Mouse (Mus musculus) cerebellum, adult (tissue): ENCODE data around the gene Pum3.

Experiments used
- ATAC-seq: cut with Nextera tagmentation; 2 replicates; pipeline ENCODE4 v1.9.2; 2017; ENCODE audit warnings: mild to moderate bottlenecking, moderate library complexity, mixed read lengths; ENCODE audit not compliant: insufficient number of reproducible peaks, low FRiP score, low TSS enrichment

Gene Pum3

GRCm38 (mm10) chr19:27429745-27430251 is at the start of gene Pum3:
Gene Pum3, minus strand, starts transcription at chr19:27429825.
- peak; percentile 97 for ATAC-seq

- peak; percentile 82 for ATAC-seq
Observed at GRCm38 (mm10) chr19:27466691-27467090, 37.1 kb upstream of the Pum3 start.

- ATAC-seq: no peak
Observed at GRCm38 (mm10) chr19:27462656-27463055, 33.0 kb upstream of the Pum3 start.

DNA sequence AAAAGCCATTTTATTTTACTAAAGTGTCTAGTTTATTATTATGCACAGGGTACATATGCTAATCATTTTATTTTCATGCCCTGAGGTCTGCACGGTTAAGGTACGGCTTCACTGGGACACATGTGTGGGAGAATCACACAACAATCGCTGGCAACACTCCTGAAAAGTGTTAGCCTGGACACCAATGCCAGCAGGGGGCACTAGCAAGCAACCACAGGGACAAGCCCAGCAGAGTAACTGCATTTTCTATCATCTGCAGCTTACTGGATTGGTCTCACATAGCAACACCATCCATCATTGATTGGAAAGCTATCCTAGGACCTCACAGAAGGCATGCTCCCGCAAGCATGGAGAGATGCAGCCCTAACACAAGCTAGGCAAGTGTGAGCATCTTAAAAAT is 20.8 kb upstream of the Pum3 start:
- ATAC-seq: no peak

DNA sequence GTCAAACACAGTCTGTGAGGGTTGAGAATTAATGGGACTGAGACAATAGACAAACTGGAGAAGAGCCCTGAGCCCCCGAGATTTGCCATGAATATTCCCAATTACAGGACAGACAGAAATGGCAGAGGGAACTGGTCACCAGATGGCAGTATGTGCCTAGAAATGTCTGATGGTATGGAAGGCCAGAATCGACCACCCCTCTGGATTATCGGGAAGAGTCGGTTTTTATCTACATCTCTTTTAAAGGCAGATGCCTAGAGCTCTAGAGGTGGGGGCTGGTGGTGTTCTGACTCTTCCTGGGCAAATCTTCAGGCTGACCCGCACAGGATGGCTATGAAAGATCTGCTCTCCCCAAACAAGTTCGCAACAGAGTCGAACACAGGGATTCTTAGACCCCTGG is 17.9 kb upstream of the Pum3 start:
- ATAC-seq: no peak

DNA sequence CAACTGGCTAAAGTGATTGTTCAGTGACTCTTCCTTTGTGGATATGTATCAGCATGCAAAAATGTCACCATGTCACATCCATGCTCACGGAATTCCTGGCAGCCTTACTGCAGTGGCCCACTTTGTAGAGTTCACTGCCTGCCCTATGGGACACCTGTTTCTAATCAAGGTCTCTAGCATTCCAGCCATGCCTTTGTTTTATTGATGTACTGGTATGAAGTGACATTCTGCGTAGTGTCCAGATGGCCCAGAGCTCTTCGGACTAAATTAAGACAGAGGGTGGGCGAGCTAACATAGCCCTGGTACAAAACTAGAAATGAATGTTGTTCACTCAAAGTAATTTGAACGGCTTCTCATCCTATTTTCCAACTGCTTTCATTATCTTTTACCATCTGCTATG is 11.5 kb upstream of the Pum3 start:
- ATAC-seq: no peak

DNA sequence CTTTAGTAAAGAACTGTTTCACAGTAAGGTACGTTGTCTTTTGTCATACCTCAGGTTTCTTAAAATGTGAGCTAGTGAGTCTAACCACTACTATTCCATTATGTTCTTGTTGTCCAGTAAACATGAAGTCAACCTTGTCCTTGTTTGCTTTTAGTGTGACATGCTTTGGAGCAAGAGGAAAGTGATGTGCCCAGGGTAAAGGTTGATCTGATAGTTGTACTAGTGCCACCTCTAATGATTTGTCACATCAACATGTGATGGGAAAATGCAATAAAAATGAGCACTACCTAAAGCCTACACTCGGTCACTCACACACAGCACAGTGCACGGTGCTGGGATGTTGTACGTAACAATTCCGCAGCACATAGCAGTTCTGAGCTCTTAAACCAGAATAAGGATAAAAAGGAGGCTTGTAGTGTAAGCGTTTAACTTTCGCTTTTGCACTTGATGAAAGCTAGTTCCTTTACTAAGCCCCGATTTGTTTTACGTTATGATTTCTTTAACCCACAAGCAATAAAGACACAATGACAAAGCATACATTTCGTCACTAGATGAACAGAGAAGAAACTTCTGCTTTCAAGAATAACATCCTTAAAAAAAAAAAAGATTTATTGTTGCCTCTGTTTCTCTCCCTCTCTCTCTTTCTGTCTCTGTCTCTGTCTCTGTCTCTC is 8.5 kb upstream of the Pum3 start:
- ATAC-seq: no peak

- ATAC-seq: no peak
Observed at GRCm38 (mm10) chr19:27430406-27430805, 781 bp upstream of the Pum3 start.

- no peak for ATAC-seq
Observed at GRCm38 (mm10) chr19:27429281-27429680, 344 bp downstream of the Pum3 start.

- ATAC-seq: no peak
Observed at GRCm38 (mm10) chr19:27427865-27428264, 1.8 kb downstream of the Pum3 start.

DNA sequence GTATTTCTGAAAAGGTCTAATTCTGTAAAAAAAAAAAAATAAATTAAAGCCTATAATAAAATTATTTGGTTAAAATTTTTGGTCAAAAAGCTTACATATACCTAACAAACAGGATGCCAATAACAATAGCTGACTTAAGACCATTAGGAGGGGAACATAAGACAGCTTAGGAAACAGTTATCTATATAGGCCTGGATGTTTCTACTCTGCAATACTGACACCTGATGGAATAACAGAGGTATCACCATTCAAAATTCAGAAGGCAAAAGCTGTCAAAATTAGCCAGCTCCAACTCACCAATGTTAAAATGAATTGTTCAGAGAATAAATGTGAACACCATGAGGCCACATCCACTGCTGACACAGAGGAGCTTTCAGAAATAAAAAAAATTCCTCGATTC is 3.2 kb downstream of the Pum3 start:
- ATAC-seq: no peak

DNA sequence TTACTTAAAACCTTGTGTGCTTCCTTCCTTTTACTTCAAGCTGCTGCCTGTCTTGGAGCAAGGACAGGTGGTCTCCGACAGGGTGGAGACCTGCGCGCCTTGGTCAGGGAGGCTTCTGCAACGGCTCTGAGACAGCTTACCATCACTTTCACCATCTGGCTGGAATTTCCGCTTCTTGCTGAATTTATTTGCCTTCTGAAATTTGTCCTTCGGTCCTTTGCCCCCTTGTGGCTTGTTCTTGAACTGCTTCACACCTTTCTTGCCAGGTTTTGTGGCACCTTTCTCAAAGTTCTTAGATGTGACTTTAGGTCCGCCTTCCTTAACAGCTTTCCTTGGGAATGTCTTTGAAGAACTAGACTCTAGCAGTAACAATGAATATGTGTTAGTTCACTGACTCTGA is 4.0 kb downstream of the Pum3 start:
- no peak for ATAC-seq

GRCm38 (mm10) chr19:27417375-27417774 is 12.2 kb downstream of the Pum3 start:
- no peak for ATAC-seq

DNA sequence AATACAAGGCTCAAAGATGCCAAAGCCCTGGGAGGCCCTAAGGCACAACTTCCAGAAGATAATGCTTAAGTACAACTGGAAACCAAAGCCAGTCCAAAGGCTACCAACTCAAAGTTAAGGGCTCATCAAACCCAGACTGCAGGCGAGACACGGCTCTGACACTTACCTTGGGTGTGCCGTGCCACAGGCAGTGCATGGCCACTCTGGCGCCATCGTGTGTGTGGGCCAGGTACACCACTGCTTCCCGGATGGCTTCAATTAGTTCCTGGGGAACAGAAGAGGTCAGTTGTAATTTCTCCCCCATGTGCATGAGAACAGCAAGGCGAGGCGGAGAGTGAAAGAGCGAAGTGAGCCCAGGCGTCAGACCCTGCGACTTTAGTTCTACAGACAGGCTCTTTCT is 13.1 kb downstream of the Pum3 start:
- ATAC-seq: peak; percentile 52; the same call in 1 of the 2 replicates

DNA sequence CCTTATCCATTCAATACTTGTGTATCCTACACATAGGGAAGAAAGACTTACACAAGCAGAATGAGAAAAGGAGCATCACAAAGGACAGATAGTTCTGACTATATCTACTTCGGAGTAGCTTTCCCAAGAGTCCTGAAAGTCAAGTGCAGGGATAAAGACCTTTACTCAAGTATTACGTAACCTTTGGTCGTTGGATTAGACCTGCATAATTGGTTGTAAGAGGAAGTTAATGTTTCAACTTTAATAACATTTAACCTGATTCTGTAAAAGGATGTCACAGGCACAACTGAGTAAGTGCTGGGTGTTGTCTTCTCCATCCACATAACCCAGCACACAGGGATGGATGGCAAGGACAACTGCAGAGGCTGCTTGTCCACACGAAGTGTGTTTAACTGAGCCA is 18.3 kb downstream of the Pum3 start:
- ATAC-seq: no peak

DNA sequence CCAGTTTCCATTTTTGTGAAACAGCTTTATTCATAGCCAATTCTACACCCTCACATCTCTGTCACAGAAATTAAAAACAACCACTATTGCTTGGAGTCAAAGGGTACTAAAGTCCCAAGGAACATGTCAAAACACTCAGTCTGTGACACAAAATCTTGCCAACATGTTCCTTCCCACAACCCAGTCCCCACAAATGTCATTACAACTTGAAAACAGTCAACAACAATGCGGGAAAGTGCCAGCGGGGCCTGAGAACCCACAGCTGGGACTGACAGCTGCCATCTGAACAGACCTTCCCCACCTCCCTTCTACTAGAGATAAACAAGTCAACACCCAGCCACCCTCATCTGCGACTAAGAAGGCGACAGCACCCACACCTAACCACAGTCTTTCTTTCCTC is 18.9 kb downstream of the Pum3 start:
- ATAC-seq: no peak

GRCm38 (mm10) chr19:27409782-27410181 is 19.8 kb downstream of the Pum3 start:
- ATAC-seq: no peak

GRCm38 (mm10) chr19:27409196-27409595 is 20.4 kb downstream of the Pum3 start:
- no peak for ATAC-seq

- no peak for ATAC-seq
Observed at GRCm38 (mm10) chr19:27397797-27398196, 31.8 kb downstream of the Pum3 start.

GRCm38 (mm10) chr19:27397223-27397622 is 32.4 kb downstream of the Pum3 start:
- ATAC-seq: no peak

GRCm38 (mm10) chr19:27396719-27397118 is 32.9 kb downstream of the Pum3 start:
- no peak for ATAC-seq

GRCm38 (mm10) chr19:27395936-27396335 is 33.7 kb downstream of the Pum3 start:
- no peak for ATAC-seq
